Mouse (Mus musculus) limb, embryonic 14.5 days (tissue): ENCODE data around the gene N4bp2l1. TPM values are rescaled to one million over a fixed set of nuclear protein-coding genes. Genes with fewer than 3 reads are reported as not detected.
"Not testable (repeated sequence)": the region's sequence is repeated elsewhere in the genome, so short reads cannot be mapped to it uniquely, and the experiment has no call there.

Experiments used
- ATAC-seq: fragments of 200-750 bp; cut with Nextera tagmentation; 2 replicates; pipeline ENCODE4 v1.8.0; 2017; ENCODE audit warnings: low read depth, moderate number of reproducible peaks, moderate TSS enrichment; ENCODE audit not compliant: low FRiP score
- DNase-seq: peaks from one replicate; pipeline ENCODE4 v3.0.0-alpha.2; 2015; ENCODE audit warnings: low spot score
- H3K27ac ChIP-seq: fragments of 300-500 bp; sonication (generic); replicated peaks from 2 replicates; pipeline ENCODE4 v1.5.1; 2014; ENCODE audit warnings: low read depth, mild to moderate bottlenecking, low read length, moderate library complexity, mixed read lengths
- H3K27me3 ChIP-seq: fragments of 300-500 bp; sonication (generic); 2 replicates; pipeline ENCODE4 v1.6.1; 2014; ENCODE audit warnings: low read length, mixed read lengths; ENCODE audit not compliant: control insufficient read depth, insufficient read depth
- H3K36me3 ChIP-seq: fragments of 300-500 bp; sonication (generic); 2 replicates; pipeline ENCODE4 v1.6.1; 2014; ENCODE audit warnings: mild to moderate bottlenecking, low read length, moderate library complexity, mixed read lengths; ENCODE audit not compliant: control insufficient read depth, insufficient read depth
- H3K4me1 ChIP-seq: fragments of 300-500 bp; sonication (generic); 2 replicates; pipeline ENCODE4 v1.6.1; 2014; ENCODE audit warnings: antibody characterized with exemption, low read length, mixed read lengths; ENCODE audit not compliant: control insufficient read depth, insufficient read depth
- H3K4me2 ChIP-seq: fragments of 300-500 bp; sonication (generic); replicated peaks from 2 replicates; pipeline ENCODE4 v1.6.1; 2014; ENCODE audit warnings: low read depth, mild to moderate bottlenecking, low read length, moderate library complexity; ENCODE audit not compliant: severe bottlenecking
- H3K4me3 ChIP-seq: fragments of 300-500 bp; sonication (generic); replicated peaks from 2 replicates; pipeline ENCODE4 v1.5.1; 2014; ENCODE audit warnings: low read length
- H3K9ac ChIP-seq: fragments of 300-500 bp; sonication (generic); 2 replicates; pipeline ENCODE4 v1.6.1; 2014; ENCODE audit warnings: mild to moderate bottlenecking, low read depth, low read length, moderate library complexity; ENCODE audit not compliant: severe bottlenecking
- H3K9me3 ChIP-seq: fragments of 300-500 bp; sonication (generic); 2 replicates; pipeline ENCODE4 v1.6.1; 2016; ENCODE audit warnings: low read length; ENCODE audit not compliant: control insufficient read depth
- POLR2A ChIP-seq: fragments of 200-500 bp; IDR thresholded peaks from 2 replicates; pipeline ENCODE4 v1.8.0; 2012; ENCODE audit warnings: inconsistent platforms, mild to moderate bottlenecking, moderate library complexity, borderline replicate concordance; ENCODE audit not compliant: insufficient read depth, insufficient read length; ENCODE audit errors: extremely low read depth
- WGBS: fragments of 180-500 bp; shearing (Covaris S2); extraction: QIAGEN DNeasy Blood & Tissue Kit; methylation state at CpG from one replicate; pipeline ENCODE4 v1.1.7; 2014; 5-methylcytosine and 5-hydroxymethylcytosine counted together
- polyA plus RNA-seq, 2 experiments: library from polyadenylated mRNA; depleted of rRNA in 1 of 2; stranded (reverse) in 1 of 2; unstranded in 1 of 2; fragments of >200 nt; fragmentation: Nextera tagmentation in 1 of 2; extraction: Ambion mirVana in 1 of 2; gene quantifications; 2 replicates each; pipeline versions ENCODE4 v1.2.1 to v1.2.3; 2012 to 2014

N4bp2l1 gene
- polyA plus RNA-seq (2012; rRNA removed) (5.9 and 6.1 TPM in 2 replicates), polyA plus RNA-seq (2014; fragmentation: Nextera tagmentation; extraction: Ambion mirVana) (4.3 and 5.4 TPM in 2 replicates)

GRCm38 (mm10) chr5:150597088-150597487 lies at the start of gene N4bp2l1:
TSS of gene N4bp2l1 (minus strand) at chr5:150597188.
- no peak within 1 kb of the TSS for H3K9ac ChIP-seq
- ATAC-seq (no peak), DNase-seq (no peak)
- no peak within 1 kb of the TSS for H3K4me3 ChIP-seq
- H3K27me3 ChIP-seq: peaks cover 18% of the 10 kb centered on the region; the same call in 1 of the 2 replicates
- no peak within 1 kb of the TSS for H3K27ac ChIP-seq
- peaks cover 7% of the 10 kb centered on the region; the same call in 1 of the 2 replicates for H3K4me1 ChIP-seq
- H3K4me2 ChIP-seq: no peak within 1 kb of the TSS
- H3K9me3 ChIP-seq: no peaks in the 10 kb centered on the region
- no peak for TF ChIP-seq POLR2A
- H3K36me3 ChIP-seq: no peaks in the 10 kb centered on the region
- 67% methylated on average over 7 of the region's 7 CpGs for WGBS

GRCm38 (mm10) chr5:150644926-150645325 lies 47.9 kb upstream of the N4bp2l1 start:
- H3K4me2 ChIP-seq: no peak overlapping the region
- H3K9ac ChIP-seq: no peak overlapping the region
- no peak for TF ChIP-seq POLR2A
- ATAC-seq (no peak), DNase-seq (no peak)
- WGBS: 77% methylated on average over 4 of the region's 4 CpGs
- no peaks in the 10 kb centered on the region for H3K27me3 ChIP-seq
- no peak overlapping the region for H3K27ac ChIP-seq
- peaks cover 69% of the 10 kb centered on the region for H3K36me3 ChIP-seq
- no peak overlapping the region for H3K4me3 ChIP-seq
- no peaks in the 10 kb centered on the region for H3K4me1 ChIP-seq
- no peaks in the 10 kb centered on the region for H3K9me3 ChIP-seq

GRCm38 (mm10) chr5:150643390-150643789 lies 46.4 kb upstream of the N4bp2l1 start:
- H3K9ac ChIP-seq, H3K27ac ChIP-seq, H3K4me1 ChIP-seq, H3K4me2 ChIP-seq, H3K9me3 ChIP-seq, H3K27me3 ChIP-seq, DNase-seq, ATAC-seq, H3K4me3 ChIP-seq: not testable (repeated sequence)
- WGBS: 91% methylated on average over 4 of the region's 4 CpGs
- H3K36me3 ChIP-seq: peaks cover 60% of the 10 kb centered on the region

- no peak overlapping the region for H3K27ac ChIP-seq
- DNase-seq (no peak), ATAC-seq (no peak)
- no peak for TF ChIP-seq POLR2A
- H3K27me3 ChIP-seq: no peaks in the 10 kb centered on the region
- H3K9me3 ChIP-seq: no peaks in the 10 kb centered on the region
- H3K36me3 ChIP-seq: peaks cover 60% of the 10 kb centered on the region
- WGBS: 91% methylated on average over 3 of the region's 3 CpGs
- no peak overlapping the region for H3K4me2 ChIP-seq
- H3K4me3 ChIP-seq: no peak overlapping the region
- H3K9ac ChIP-seq: no peak overlapping the region
- no peaks in the 10 kb centered on the region for H3K4me1 ChIP-seq
Measured at GRCm38 (mm10) chr5:150641440-150641839, 44.5 kb upstream of the N4bp2l1 start.

GRCm38 (mm10) chr5:150629692-150630091 lies 32.7 kb upstream of the N4bp2l1 start:
- H3K4me3 ChIP-seq: no peak overlapping the region
- DNase-seq (no peak), ATAC-seq (no peak)
- no peak overlapping the region for H3K27ac ChIP-seq
- no peaks in the 10 kb centered on the region for H3K9me3 ChIP-seq
- WGBS: 83% methylated on average over 2 of the region's 2 CpGs
- H3K4me1 ChIP-seq: no peaks in the 10 kb centered on the region
- no peak overlapping the region for H3K4me2 ChIP-seq
- H3K9ac ChIP-seq: no peak overlapping the region
- peaks cover 11% of the 10 kb centered on the region; the same call in 1 of the 2 replicates for H3K36me3 ChIP-seq
- TF ChIP-seq POLR2A: no peak
- no peaks in the 10 kb centered on the region for H3K27me3 ChIP-seq

GRCm38 (mm10) chr5:150629272-150629671 lies 32.3 kb upstream of the N4bp2l1 start:
- H3K4me3 ChIP-seq: no peak overlapping the region
- no peak overlapping the region for H3K9ac ChIP-seq
- ATAC-seq (no peak), DNase-seq (no peak)
- H3K4me1 ChIP-seq: no peaks in the 10 kb centered on the region
- TF ChIP-seq POLR2A: no peak
- peaks cover 14% of the 10 kb centered on the region; the same call in 1 of the 2 replicates for H3K36me3 ChIP-seq
- H3K4me2 ChIP-seq: no peak overlapping the region
- 87% methylated on average over 1 of the region's 1 CpGs for WGBS
- no peak overlapping the region for H3K27ac ChIP-seq
- H3K27me3 ChIP-seq: no peaks in the 10 kb centered on the region
- no peaks in the 10 kb centered on the region for H3K9me3 ChIP-seq
